Mouse (Mus musculus): ENCODE results near the gene Ccdc180. TPM values are rescaled to one million over a fixed set of nuclear protein-coding genes. Genes with fewer than 3 reads are reported as not detected.

Ccdc180 gene
- polyA plus RNA-seq, 1 experiment = not detected

DNA sequence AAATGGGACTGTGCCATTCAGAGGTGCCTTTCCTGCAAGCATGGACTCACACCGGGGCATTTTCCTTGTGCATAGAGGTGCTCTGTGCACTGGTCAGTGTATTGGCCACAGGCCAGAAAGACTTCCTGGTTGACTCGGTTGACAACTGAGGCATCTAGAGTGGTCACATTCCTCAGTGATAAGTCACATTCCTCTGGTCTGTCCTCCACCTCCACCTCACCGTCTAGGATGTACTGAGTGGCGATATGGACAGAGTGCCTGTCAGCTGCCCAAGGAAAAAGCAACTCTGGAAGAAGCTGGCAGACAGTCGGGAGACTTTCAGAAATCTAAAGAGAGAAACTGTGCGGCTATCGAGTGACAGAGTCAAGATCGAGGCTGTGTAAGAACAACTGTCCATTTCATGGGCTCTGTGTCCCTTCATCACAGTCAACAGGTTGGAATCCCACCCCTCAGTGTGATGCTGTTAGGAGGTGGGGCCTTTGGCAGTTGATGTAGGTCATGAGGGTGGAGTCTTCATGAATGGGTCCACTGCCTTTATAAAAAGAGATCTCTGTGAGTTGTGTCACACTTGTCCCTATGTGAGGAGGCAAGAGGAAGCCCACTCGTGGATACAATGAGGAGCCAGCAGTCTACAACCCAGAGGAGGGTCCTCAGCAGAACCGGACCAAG is 74.8 kb downstream of the Ccdc180 start, which contains the start of gene Tdrd7:
TSS of gene Tdrd7 (plus strand) at position 564 of the 669 bp plus-strand sequence.
- 70% methylated on average over 10 of the region's 10 CpGs for WGBS
- no peak within 1 kb of the TSS for H3K27ac ChIP-seq (ENCODE audit: insufficient read depth, low read depth, low read length)
- no peak for TF ChIP-seq CTCF (IDR thresholded peaks at IDR 0.05; ENCODE audit: insufficient read depth, low read depth, low read length)
- no peak for TF ChIP-seq POLR2A (IDR thresholded peaks at IDR 0.05; ENCODE audit: insufficient read depth, low read depth, low read length)
- H3K4me3 ChIP-seq (ENCODE audit: insufficient read depth, low read depth, low read length) = no peak within 1 kb of the TSS
- peaks cover 2% of the 10 kb centered on the region; the same call in 1 of the 2 replicates for H3K4me1 ChIP-seq (ENCODE audit: control insufficient read depth, insufficient read depth, low read length)

- H3K4me1 ChIP-seq (ENCODE audit: control insufficient read depth, insufficient read depth, low read length) = peaks cover 2% of the 10 kb centered on the region; the same call in 1 of the 2 replicates
- H3K4me3 ChIP-seq (ENCODE audit: insufficient read depth, low read depth, low read length) = no peak overlapping the region
- 54% methylated on average over 13 of the region's 13 CpGs for WGBS
- TF ChIP-seq POLR2A (IDR thresholded peaks at IDR 0.05; ENCODE audit: insufficient read depth, low read depth, low read length) (no peak), CTCF (IDR thresholded peaks at IDR 0.05; ENCODE audit: insufficient read depth, low read depth, low read length) (no peak)
- no peak overlapping the region for H3K27ac ChIP-seq (ENCODE audit: insufficient read depth, low read depth, low read length)
Observed at GRCm38 (mm10) chr4:45965737-45966447, 75.8 kb downstream of the Ccdc180 start.

DNA sequence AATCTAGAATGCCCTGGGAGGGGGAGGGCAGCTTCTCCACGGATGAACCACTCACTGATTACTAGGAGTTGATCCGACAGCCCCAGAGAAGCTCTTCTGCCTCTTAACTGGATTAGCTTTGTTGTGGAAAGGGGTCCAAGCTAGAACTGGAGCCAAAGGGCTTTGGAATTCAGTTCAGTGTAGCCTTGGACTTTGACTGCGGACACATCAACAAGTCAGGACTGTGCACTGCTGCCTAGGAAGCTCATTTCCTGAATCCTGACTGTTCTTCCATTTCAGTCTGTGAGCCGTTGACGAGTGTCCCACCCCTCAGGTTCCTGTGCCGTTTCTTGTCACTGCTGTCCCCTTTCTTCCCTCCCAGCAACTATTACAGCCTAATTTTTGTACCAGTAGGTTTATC is 76.6 kb downstream of the Ccdc180 start:
- Histone ChIP-seq H3K4me1 (ENCODE audit: control insufficient read depth, insufficient read depth, low read length) (peaks cover 2% of the 10 kb centered on the region; the same call in 1 of the 2 replicates), H3K4me3 (ENCODE audit: insufficient read depth, low read depth, low read length) (no peak overlapping the region), H3K27ac (ENCODE audit: insufficient read depth, low read depth, low read length) (no peak overlapping the region)
- no peak for TF ChIP-seq POLR2A (IDR thresholded peaks at IDR 0.05; ENCODE audit: insufficient read depth, low read depth, low read length)
- no peak for TF ChIP-seq CTCF (IDR thresholded peaks at IDR 0.05; ENCODE audit: insufficient read depth, low read depth, low read length)
- WGBS = 44% methylated on average over 6 of the region's 6 CpGs

DNA sequence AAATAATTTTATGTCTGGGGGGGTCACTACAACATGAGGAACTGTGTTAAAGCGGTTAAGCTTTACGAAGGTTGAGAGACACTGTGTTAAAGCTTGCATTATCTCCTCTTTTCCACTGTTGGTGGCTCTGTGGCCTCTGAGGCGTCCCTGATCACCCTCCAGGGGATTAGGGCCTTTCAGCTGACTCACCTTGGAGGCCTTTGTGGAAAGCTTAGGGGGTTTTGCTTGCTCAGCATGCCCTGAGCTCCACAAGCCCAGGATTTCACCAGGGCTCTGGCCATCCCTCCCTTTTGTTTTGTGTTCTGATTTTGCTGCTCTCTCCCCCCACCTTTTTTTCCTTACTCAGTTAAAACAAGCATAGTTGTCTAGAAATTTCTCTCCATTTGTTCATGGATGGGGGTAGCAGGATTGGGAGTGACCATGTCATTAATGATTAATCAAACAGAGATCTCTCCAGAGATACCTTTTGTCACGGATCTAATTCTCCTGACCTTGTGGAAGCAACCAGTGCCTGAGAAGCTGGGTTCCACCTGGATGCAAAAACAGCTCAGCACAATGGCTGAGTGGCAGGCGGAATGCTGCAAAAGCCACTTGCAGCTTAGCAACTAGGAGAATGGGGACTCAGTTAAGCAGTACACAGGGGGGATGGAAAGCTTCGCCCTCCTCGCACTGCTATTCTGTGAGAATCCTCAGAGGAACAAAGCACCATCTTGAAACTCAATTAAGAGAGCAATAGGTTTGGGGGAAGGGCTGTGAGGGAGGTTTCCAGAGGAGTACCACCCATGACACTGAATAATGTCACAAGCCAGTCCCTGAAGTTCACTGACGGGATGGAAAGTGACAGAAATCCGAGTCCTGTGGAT is 77.6 kb downstream of the Ccdc180 start:
- WGBS = 58% methylated on average over 9 of the region's 9 CpGs
- Histone ChIP-seq H3K27ac (ENCODE audit: insufficient read depth, low read depth, low read length) (no peak overlapping the region), H3K4me3 (ENCODE audit: insufficient read depth, low read depth, low read length) (no peak overlapping the region), H3K4me1 (ENCODE audit: control insufficient read depth, insufficient read depth, low read length) (peaks cover 2% of the 10 kb centered on the region; the same call in 1 of the 2 replicates)
- TF ChIP-seq POLR2A (IDR thresholded peaks at IDR 0.05; ENCODE audit: insufficient read depth, low read depth, low read length) = no peak
- no peak for TF ChIP-seq CTCF (IDR thresholded peaks at IDR 0.05; ENCODE audit: insufficient read depth, low read depth, low read length)

DNA sequence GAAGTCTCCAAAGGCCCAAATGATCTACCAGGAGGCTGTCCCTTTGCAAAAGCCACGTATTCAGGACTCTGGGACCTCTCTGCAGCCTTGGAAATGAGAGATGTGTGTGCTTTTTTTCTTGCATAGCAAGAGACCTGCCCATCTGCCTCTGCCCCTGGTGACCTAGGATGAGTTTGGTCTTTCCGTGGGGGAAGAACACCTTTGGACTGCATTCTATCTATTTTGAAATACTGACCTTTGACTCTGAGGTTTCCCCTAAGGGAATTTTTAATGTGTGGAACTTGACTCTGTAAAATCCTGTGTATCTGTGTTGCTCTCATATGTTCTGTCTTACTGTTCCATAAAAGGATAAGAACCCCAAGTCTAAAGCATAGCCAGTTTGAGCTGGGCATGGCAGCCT is 78.9 kb downstream of the Ccdc180 start:
- no peak for TF ChIP-seq POLR2A (IDR thresholded peaks at IDR 0.05; ENCODE audit: insufficient read depth, low read depth, low read length)
- no peak for TF ChIP-seq CTCF (IDR thresholded peaks at IDR 0.05; ENCODE audit: insufficient read depth, low read depth, low read length)
- Histone ChIP-seq H3K4me3 (ENCODE audit: insufficient read depth, low read depth, low read length) (no peak overlapping the region), H3K4me1 (ENCODE audit: control insufficient read depth, insufficient read depth, low read length) (peaks cover 2% of the 10 kb centered on the region; the same call in 1 of the 2 replicates), H3K27ac (ENCODE audit: insufficient read depth, low read depth, low read length) (no peak overlapping the region)
- WGBS = 83% methylated on average over 2 of the region's 2 CpGs

- Histone ChIP-seq H3K4me1 (ENCODE audit: control insufficient read depth, insufficient read depth, low read length) (peaks cover 2% of the 10 kb centered on the region; the same call in 1 of the 2 replicates), H3K27ac (ENCODE audit: insufficient read depth, low read depth, low read length) (no peak overlapping the region), H3K4me3 (ENCODE audit: insufficient read depth, low read depth, low read length) (no peak overlapping the region)
- WGBS = 74% methylated on average over 7 of the region's 7 CpGs
- TF ChIP-seq CTCF (IDR thresholded peaks at IDR 0.05; ENCODE audit: insufficient read depth, low read depth, low read length) = no peak
- TF ChIP-seq POLR2A (IDR thresholded peaks at IDR 0.05; ENCODE audit: insufficient read depth, low read depth, low read length) = no peak
Observed at GRCm38 (mm10) chr4:45970048-45970560, 80.0 kb downstream of the Ccdc180 start.

GRCm38 (mm10) chr4:45971806-45972447 is 81.8 kb downstream of the Ccdc180 start:
- peaks cover 2% of the 10 kb centered on the region; the same call in 1 of the 2 replicates for H3K4me1 ChIP-seq (ENCODE audit: control insufficient read depth, insufficient read depth, low read length)
- no peak overlapping the region for H3K27ac ChIP-seq (ENCODE audit: insufficient read depth, low read depth, low read length)
- TF ChIP-seq CTCF (IDR thresholded peaks at IDR 0.05; ENCODE audit: insufficient read depth, low read depth, low read length) = peak; percentile 57; the same call in 1 of the 2 replicates
- TF ChIP-seq POLR2A (IDR thresholded peaks at IDR 0.05; ENCODE audit: insufficient read depth, low read depth, low read length) = peak; percentile 21; the same call in 1 of the 2 replicates
- H3K4me3 ChIP-seq (ENCODE audit: insufficient read depth, low read depth, low read length) = peak overlapping the region; percentile 86
- under 1% methylated on average over 51 of the region's 51 CpGs for WGBS

- TF ChIP-seq CTCF (IDR thresholded peaks at IDR 0.05; ENCODE audit: insufficient read depth, low read depth, low read length) = no peak
- no peak for TF ChIP-seq POLR2A (IDR thresholded peaks at IDR 0.05; ENCODE audit: insufficient read depth, low read depth, low read length)
- H3K4me3 ChIP-seq (ENCODE audit: insufficient read depth, low read depth, low read length) = peak overlapping the region; percentile 86
- WGBS = under 1% methylated on average over 53 of the region's 53 CpGs
- H3K4me1 ChIP-seq (ENCODE audit: control insufficient read depth, insufficient read depth, low read length) = peaks cover 2% of the 10 kb centered on the region; the same call in 1 of the 2 replicates
- H3K27ac ChIP-seq (ENCODE audit: insufficient read depth, low read depth, low read length) = no peak overlapping the region
Observed at GRCm38 (mm10) chr4:45972448-45972854, 82.3 kb downstream of the Ccdc180 start.

Data from olfactory bulb, adult 2 months (tissue).